Mouse (Mus musculus) B cell, adult 2 months (primary cell): ENCODE results near the gene Sash1.
A peak's percentile ranks its signal among the peaks of the same experiment; 100 is the strongest.
"Not testable (repeated sequence)": the region's sequence is repeated elsewhere in the genome, so short reads cannot be mapped to it uniquely, and the experiment has no call there.

Experiments
- DNase-seq, 2 experiments: peaks; one replicate each; pipeline ENCODE4 v3.0.0; 2022

Gene Sash1

GRCm38 (mm10) chr10:8749537-8749936, 136.3 kb downstream of the Sash1 start:
- no peak for DNase-seq

- no peak for DNase-seq
These were observed 138.2 kb downstream of the Sash1 start for GRCm38 (mm10) chr10:8747450-8748212.

GRCm38 (mm10) chr10:8746082-8746696, 139.7 kb downstream of the Sash1 start:
- no peak for DNase-seq

DNA sequence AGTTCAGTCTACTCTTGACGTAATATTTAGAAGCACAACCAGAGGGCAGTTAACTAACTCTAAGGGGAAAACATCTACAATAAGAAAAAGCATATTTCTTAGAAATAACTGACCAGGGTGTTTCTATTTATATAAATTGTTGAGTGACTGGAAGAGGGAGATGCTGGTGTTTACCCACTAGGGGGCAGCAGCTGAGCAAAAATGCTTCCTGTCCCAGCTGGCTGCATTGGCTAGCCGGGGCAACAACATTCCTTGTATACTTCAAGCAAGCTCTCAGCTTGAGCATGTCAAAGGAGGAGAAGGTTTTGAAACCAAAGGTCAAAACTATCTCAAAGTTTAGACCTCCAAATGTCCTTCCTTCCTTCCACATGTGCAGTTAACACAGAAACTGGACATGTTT, 143.0 kb downstream of the Sash1 start:
- DNase-seq = peak; percentile 50 to 52

GRCm38 (mm10) chr10:8741505-8741904, 144.4 kb downstream of the Sash1 start:
- no peak for DNase-seq

DNA sequence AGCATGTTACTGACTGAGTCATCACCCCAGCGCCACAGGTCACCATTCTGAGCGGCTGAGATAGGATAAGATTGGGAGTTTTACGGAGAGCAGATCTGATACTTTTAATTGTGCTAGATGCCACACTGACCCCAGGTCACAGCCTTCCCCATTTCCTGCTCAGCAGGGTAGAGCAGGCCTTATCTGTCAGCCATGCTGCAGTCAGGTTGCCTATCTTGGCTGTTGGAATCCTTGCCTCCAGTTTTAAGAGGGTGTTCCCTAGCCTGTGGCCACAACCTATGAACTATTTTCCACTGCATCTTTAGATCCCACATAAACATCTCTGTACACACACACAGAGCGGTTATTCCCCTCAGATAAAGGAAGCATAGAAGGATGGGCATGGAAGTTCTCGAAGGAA, 145.1 kb downstream of the Sash1 start:
- DNase-seq = no peak

GRCm38 (mm10) chr10:8729387-8730337, 156.2 kb downstream of the Sash1 start:
- no peak for DNase-seq

DNA sequence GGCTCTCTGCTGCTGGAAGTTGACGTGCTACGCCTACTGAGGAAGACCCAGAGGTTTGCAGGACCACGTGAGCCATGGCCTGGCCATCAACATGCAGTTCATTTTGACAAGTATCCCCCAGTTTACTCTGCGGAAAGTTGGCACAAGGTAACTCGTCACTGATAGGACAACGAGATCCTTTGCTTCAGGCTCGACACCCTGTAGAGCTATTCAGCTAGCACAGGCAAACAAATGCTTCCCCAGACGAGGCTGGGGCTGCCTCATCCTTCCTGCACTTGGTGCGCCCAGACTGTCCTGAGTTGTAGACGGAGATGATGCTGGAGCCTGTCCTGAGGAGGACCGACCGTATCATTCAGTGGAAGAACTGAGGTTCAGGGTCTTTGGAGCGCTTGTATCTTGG, 166.5 kb downstream of the Sash1 start:
- DNase-seq = no peak

DNA sequence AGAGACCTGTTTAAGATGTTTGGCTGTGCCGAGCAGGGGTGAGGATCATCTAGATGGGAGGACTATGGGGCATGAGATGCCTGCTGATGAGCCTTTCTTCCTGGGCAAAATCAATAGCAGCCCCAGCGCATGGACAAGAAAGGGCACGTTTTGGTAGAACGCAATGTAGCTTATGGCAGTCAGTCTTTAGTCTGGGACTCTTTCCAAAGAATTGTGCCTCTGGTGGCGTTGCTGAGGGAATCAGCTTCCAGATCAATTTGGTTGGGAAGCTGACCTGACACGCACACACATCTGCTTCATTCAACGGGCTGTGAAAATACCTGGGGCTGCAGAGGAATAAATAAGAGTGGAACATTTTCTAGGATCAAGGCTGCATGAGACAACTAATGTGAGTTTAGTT, 167.0 kb downstream of the Sash1 start:
- DNase-seq = no peak

DNA sequence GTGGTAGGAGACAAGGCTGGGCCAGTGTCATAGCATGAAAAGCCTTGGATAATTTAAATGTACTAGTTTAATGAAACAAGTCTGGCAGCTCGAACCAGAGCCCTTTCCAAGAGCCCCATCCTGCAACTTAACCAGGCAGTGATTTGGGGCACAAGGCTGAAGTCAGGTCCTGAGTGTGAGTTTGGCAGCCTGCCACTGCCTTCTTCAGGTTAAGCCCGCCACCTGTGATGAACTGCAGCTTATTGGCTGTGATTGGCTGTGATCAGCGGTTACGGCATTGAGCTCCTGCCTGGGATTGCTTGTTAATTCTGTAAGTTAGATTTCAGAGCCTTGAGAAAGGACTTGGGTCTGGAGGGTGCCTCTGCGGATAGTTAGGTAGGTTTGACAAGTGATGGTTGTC, 168.7 kb downstream of the Sash1 start:
- DNase-seq = no peak

GRCm38 (mm10) chr10:8715679-8716284, 170.1 kb downstream of the Sash1 start:
- peak; percentile 68 to 69 for DNase-seq

GRCm38 (mm10) chr10:8696636-8697035, 189.2 kb downstream of the Sash1 start:
- DNase-seq = not testable (repeated sequence)

GRCm38 (mm10) chr10:8693996-8694500, 191.8 kb downstream of the Sash1 start:
- no peak for DNase-seq

DNA sequence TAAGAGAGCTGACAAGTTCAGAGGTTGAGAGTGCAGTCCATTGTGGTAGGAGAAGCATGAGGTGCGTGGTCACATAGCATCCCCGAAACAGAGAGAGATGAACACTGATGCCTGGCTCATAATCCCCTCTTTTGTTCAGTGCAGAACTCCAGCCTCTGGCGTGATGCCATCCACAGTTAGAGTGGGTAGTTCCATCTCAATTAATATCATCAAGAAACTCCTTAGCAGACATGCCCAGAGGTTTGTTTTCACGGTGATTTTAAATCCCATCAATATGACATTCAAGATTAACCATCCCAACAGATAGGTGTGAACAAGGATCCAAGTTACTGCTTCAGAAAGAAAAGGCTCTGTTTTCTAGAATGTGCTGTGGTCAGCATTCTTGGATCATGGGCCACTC, 192.3 kb downstream of the Sash1 start:
- no peak for DNase-seq

DNA sequence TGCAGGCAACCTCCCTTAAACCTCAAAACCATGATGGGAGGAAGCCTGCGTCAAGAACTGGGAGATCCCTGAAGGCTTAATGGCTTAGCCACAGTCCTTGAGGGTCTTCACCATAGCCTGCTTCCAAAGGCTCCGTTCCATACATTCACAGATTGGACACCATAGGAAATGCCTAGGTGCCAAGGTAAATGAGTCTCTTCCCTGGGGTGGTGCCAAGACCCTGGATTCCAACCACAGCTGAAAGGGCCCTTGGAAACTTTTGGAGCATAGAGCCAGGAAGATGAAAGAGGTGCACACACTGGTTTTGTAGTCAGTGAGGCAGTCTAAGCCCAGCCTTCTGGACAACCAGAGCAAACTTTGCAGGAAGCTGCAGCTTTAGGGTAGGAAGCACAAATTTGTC, 193.3 kb downstream of the Sash1 start:
- no peak for DNase-seq

DNA sequence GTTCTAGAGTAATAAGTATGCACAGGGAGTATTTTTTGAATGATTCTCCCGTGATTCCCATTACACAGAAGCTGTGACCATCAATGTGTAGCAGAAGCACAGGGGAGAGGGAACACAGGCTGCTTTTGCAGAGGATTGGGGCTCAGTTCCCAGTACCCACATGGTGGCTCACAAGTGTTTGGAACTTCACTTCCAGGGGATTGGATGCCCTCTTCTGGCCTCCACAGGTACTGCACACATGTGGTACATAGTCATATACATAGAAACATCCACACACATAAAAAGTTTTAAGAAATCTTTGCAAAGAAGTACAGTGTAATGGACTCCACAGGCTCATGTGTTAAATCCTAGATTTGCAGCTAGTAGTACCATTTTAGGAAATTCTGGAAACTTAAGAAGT, 199.7 kb downstream of the Sash1 start:
- DNase-seq = peak in 1 of 2 experiments; percentile 11

- no peak for DNase-seq
These were observed 200.6 kb downstream of the Sash1 start for GRCm38 (mm10) chr10:8685269-8685668.

DNA sequence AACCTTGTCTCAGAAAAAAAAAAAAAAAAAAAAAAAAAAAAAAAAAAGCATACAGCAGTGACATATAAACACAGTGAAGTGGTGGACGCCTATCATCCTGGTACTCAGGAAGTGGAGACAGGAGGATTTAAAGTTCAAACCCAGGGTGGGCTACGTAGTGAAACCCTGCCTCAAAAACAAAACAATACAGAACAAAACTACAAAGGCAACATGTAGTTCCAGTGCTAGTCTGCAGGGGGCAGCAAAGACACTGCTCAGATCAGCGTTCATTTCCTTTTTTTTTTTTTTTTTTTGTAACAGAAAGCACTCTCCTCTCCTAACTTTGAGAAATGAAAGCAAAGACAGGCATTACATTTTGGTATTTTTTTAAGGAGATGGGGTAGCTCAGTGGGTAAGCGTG, 203.0 kb downstream of the Sash1 start:
- peak; percentile 52 to 57 for DNase-seq

- no peak for DNase-seq
These were observed 203.5 kb downstream of the Sash1 start for GRCm38 (mm10) chr10:8682341-8682740.

DNA sequence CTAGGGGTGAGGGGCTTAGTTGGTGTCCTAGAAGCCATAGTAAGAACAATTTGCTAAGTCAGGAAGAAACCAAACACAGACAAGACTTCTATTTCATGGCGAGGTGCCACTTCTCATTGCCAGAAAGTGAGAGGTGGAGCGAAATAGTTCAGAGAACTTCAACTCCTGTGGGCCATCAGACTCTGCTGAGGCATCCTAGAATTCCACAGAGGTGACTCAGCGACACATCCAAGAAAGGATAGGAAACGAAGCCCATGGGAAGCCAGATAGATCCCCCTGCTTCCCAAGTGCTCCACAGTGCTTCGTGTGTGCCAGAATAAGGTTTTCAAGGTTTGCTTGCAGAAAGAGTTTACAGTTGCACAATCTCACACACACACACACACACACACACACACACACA, 209.1 kb downstream of the Sash1 start:
- no peak for DNase-seq
